Mouse (Mus musculus): Measurements from ENCODE around the gene Chmp4b.

The Chmp4b gene

GRCm38 (mm10) chr2:154651363-154651762, at the start of gene Chmp4b:
Gene Chmp4b, plus strand, starts transcription at chr2:154651705.
- no peak for DNase-seq (ENCODE audit: low read depth, low spot score)

GRCm38 (mm10) chr2:154603007-154603637, 48.4 kb upstream of the Chmp4b start:
- DNase-seq (ENCODE audit: low read depth, low spot score), result no peak

- peak; percentile 100 for DNase-seq (ENCODE audit: low read depth, low spot score)
Observed at GRCm38 (mm10) chr2:154603638-154604153, 47.8 kb upstream of the Chmp4b start, which contains the start of gene Pxmp4. Gene Pxmp4, minus strand, starts transcription at chr2:154603708.

GRCm38 (mm10) chr2:154604156-154604555, 47.3 kb upstream of the Chmp4b start:
- no peak for DNase-seq (ENCODE audit: low read depth, low spot score)

GRCm38 (mm10) chr2:154606965-154607364, 44.5 kb upstream of the Chmp4b start:
- DNase-seq (ENCODE audit: low read depth, low spot score), result no peak

GRCm38 (mm10) chr2:154609050-154609767, 42.3 kb upstream of the Chmp4b start:
- DNase-seq (ENCODE audit: low read depth, low spot score), result no peak

GRCm38 (mm10) chr2:154613118-154614115, 38.1 kb upstream of the Chmp4b start, which contains the start of the genes Zfp341 and 4930519P11Rik:
Gene Zfp341, plus strand, starts transcription at chr2:154613297.
Gene 4930519P11Rik, minus strand, starts transcription at chr2:154613437.
- peak; percentile 90 for DNase-seq (ENCODE audit: low read depth, low spot score)

- peak; percentile 47 for DNase-seq (ENCODE audit: low read depth, low spot score)
Observed at GRCm38 (mm10) chr2:154614841-154615576, 36.5 kb upstream of the Chmp4b start.

- no peak for DNase-seq (ENCODE audit: low read depth, low spot score)
Observed at GRCm38 (mm10) chr2:154615674-154616073, 35.8 kb upstream of the Chmp4b start.

GRCm38 (mm10) chr2:154617061-154617460, 34.4 kb upstream of the Chmp4b start:
- no peak for DNase-seq (ENCODE audit: low read depth, low spot score)

GRCm38 (mm10) chr2:154621684-154622083, 29.8 kb upstream of the Chmp4b start:
- no peak for DNase-seq (ENCODE audit: low read depth, low spot score)

GRCm38 (mm10) chr2:154624137-154624536, 27.4 kb upstream of the Chmp4b start:
- peak; percentile 49 for DNase-seq (ENCODE audit: low read depth, low spot score)

- no peak for DNase-seq (ENCODE audit: low read depth, low spot score)
Observed at GRCm38 (mm10) chr2:154630531-154630930, 21.0 kb upstream of the Chmp4b start.

- DNase-seq (ENCODE audit: low read depth, low spot score), result no peak
Observed at GRCm38 (mm10) chr2:154632203-154632780, 19.2 kb upstream of the Chmp4b start.

GRCm38 (mm10) chr2:154633039-154633742, 18.3 kb upstream of the Chmp4b start:
- DNase-seq (ENCODE audit: low read depth, low spot score), result no peak

GRCm38 (mm10) chr2:154633876-154634644, 17.4 kb upstream of the Chmp4b start:
- no peak for DNase-seq (ENCODE audit: low read depth, low spot score)

GRCm38 (mm10) chr2:154635826-154636225, 15.7 kb upstream of the Chmp4b start:
- no peak for DNase-seq (ENCODE audit: low read depth, low spot score)

- peak; percentile 64 for DNase-seq (ENCODE audit: low read depth, low spot score)
Observed at GRCm38 (mm10) chr2:154638521-154638920, 13.0 kb upstream of the Chmp4b start.

- no peak for DNase-seq (ENCODE audit: low read depth, low spot score)
Observed at GRCm38 (mm10) chr2:154639115-154639514, 12.4 kb upstream of the Chmp4b start.

Data from R1 (cell line).